Mouse (Mus musculus) embryonic facial prominence, embryonic 11.5 days (tissue): ENCODE results near the gene Utp15. TPM values are rescaled to one million over a fixed set of nuclear protein-coding genes. Genes with fewer than 3 reads are reported as not detected.

Experiments used
- ATAC-seq: fragments of 200-750 bp; cut with Nextera tagmentation; replicated peaks from 2 replicates; pipeline ENCODE4 v1.8.0; 2017; ENCODE audit warnings: low read depth; ENCODE audit not compliant: insufficient number of reproducible peaks, low FRiP score, low TSS enrichment
- DNase-seq: peaks from one replicate; pipeline ENCODE4 v3.0.0-alpha.2; 2015; ENCODE audit warnings: low spot score
- H3K27ac ChIP-seq: fragments of 300-500 bp; sonication (generic); replicated peaks from 2 replicates; pipeline ENCODE4 v1.5.1; 2014; ENCODE audit warnings: mild to moderate bottlenecking, low read depth, low read length, control low read depth
- H3K27me3 ChIP-seq: fragments of 300-500 bp; sonication (generic); 2 replicates; pipeline ENCODE4 v1.6.1; 2014; ENCODE audit warnings: mild to moderate bottlenecking, low read length, moderate library complexity, mixed read lengths; ENCODE audit not compliant: control insufficient read depth, insufficient read depth
- H3K36me3 ChIP-seq: fragments of 300-500 bp; sonication (generic); replicated peaks from 2 replicates; pipeline ENCODE4 v1.6.1; 2014; ENCODE audit warnings: low read depth, mild to moderate bottlenecking, low read length, moderate library complexity, mixed read lengths; ENCODE audit not compliant: control insufficient read depth, insufficient read depth
- H3K4me1 ChIP-seq: fragments of 300-500 bp; sonication (generic); 2 replicates; pipeline ENCODE4 v1.6.1; 2014; ENCODE audit warnings: low read length, mixed read lengths; ENCODE audit not compliant: control insufficient read depth, insufficient read depth
- H3K4me2 ChIP-seq: fragments of 300-500 bp; sonication (generic); 2 replicates; pipeline ENCODE4 v1.6.1; 2014; ENCODE audit warnings: low read depth, mild to moderate bottlenecking, control low read depth, low read length, moderate library complexity
- H3K4me3 ChIP-seq: fragments of 300-500 bp; sonication (generic); 2 replicates; pipeline ENCODE4 v1.5.1; 2014; ENCODE audit warnings: low read depth, low read length, control low read depth
- H3K9ac ChIP-seq: fragments of 300-500 bp; sonication (generic); replicated peaks from 2 replicates; pipeline ENCODE4 v1.6.1; 2014; ENCODE audit warnings: mild to moderate bottlenecking, control low read depth, low read length
- H3K9me3 ChIP-seq: fragments of 300-500 bp; sonication (generic); replicated peaks from 2 replicates; pipeline ENCODE4 v1.6.1; 2016; ENCODE audit warnings: mild to moderate bottlenecking, low read length, inconsistent platforms, mixed read lengths; ENCODE audit not compliant: control insufficient read depth
- WGBS: fragments of 180-500 bp; shearing (Covaris S2); extraction: QIAGEN DNeasy Blood & Tissue Kit; methylation state at CpG from one replicate; pipeline ENCODE4 v1.1.7; 2014; 5-methylcytosine and 5-hydroxymethylcytosine counted together
- polyA plus RNA-seq: library from polyadenylated mRNA; unstranded; fragments of >200 nt; fragmentation: Nextera tagmentation; extraction: Ambion mirVana; gene quantifications from 2 replicates; pipeline ENCODE4 v1.2.1, GENCODE M21; 2014

The Utp15 gene
- polyA plus RNA-seq, 1 experiment from 2014 or later, result 45.3 TPM

GRCm38 (mm10) chr13:98210137-98210536, 52.7 kb downstream of the Utp15 start:
- no peak for DNase-seq
- H3K27me3 ChIP-seq, result no peaks in the 10 kb centered on the region
- H3K9ac ChIP-seq, result no peak overlapping the region
- ATAC-seq, result no peak
- H3K4me2 ChIP-seq, result no peak overlapping the region
- no peak overlapping the region for H3K27ac ChIP-seq
- H3K4me1 ChIP-seq, result no peaks in the 10 kb centered on the region; the same call in 1 of the 2 replicates
- 86% methylated on average over 7 of the region's 7 CpGs for WGBS
- no peaks in the 10 kb centered on the region for H3K36me3 ChIP-seq
- no peak overlapping the region for H3K4me3 ChIP-seq
- no peaks in the 10 kb centered on the region for H3K9me3 ChIP-seq

GRCm38 (mm10) chr13:98208842-98209241, 54.0 kb downstream of the Utp15 start:
- H3K4me3 ChIP-seq, result no peak overlapping the region
- no peak overlapping the region for H3K9ac ChIP-seq
- peak; percentile 70 for DNase-seq
- H3K4me1 ChIP-seq, result no peaks in the 10 kb centered on the region; the same call in 1 of the 2 replicates
- 37% methylated on average over 9 of the region's 9 CpGs for WGBS
- no peaks in the 10 kb centered on the region for H3K9me3 ChIP-seq
- no peak overlapping the region for H3K4me2 ChIP-seq
- H3K36me3 ChIP-seq, result no peaks in the 10 kb centered on the region
- ATAC-seq, result no peak
- H3K27me3 ChIP-seq, result no peaks in the 10 kb centered on the region
- no peak overlapping the region for H3K27ac ChIP-seq

- DNase-seq (no peak), ATAC-seq (no peak)
- Histone ChIP-seq H3K9me3 (no peaks in the 10 kb centered on the region), H3K27me3 (no peaks in the 10 kb centered on the region), H3K4me2 (peak overlapping the region; percentile 96), H3K9ac (peak overlapping the region; percentile 62), H3K27ac (peak overlapping the region; percentile 35; the same call in 1 of the 2 replicates), H3K36me3 (no peaks in the 10 kb centered on the region), H3K4me1 (no peaks in the 10 kb centered on the region; the same call in 1 of the 2 replicates), H3K4me3 (peak overlapping the region; percentile 61)
- 4% methylated on average over 13 of the region's 13 CpGs for WGBS
These were observed 56.3 kb downstream of the Utp15 start for GRCm38 (mm10) chr13:98206546-98206870.

GRCm38 (mm10) chr13:98205771-98206545, 56.9 kb downstream of the Utp15 start, which contains the start of gene Arhgef28:
Arhgef28 (minus strand) TSS chr13:98206439.
- no peaks in the 10 kb centered on the region for H3K36me3 ChIP-seq
- no peaks in the 10 kb centered on the region for H3K27me3 ChIP-seq
- peak within 1 kb of the TSS; percentile 62 for H3K9ac ChIP-seq
- peak; percentile 78 for DNase-seq
- H3K4me2 ChIP-seq, result peak within 1 kb of the TSS; percentile 96
- H3K9me3 ChIP-seq, result no peaks in the 10 kb centered on the region
- peak within 1 kb of the TSS; percentile 44 for H3K27ac ChIP-seq
- peak; percentile 90 for ATAC-seq
- no peaks in the 10 kb centered on the region; the same call in 1 of the 2 replicates for H3K4me1 ChIP-seq
- WGBS, result under 1% methylated on average over 51 of the region's 76 CpGs
- H3K4me3 ChIP-seq, result peak within 1 kb of the TSS; percentile 61

GRCm38 (mm10) chr13:98205111-98205510, 57.7 kb downstream of the Utp15 start:
- 18% methylated on average over 8 of the region's 8 CpGs for WGBS
- H3K4me1 ChIP-seq, result no peaks in the 10 kb centered on the region; the same call in 1 of the 2 replicates
- H3K27ac ChIP-seq, result no peak overlapping the region
- peak overlapping the region; percentile 61 for H3K4me3 ChIP-seq
- H3K36me3 ChIP-seq, result no peaks in the 10 kb centered on the region
- ATAC-seq, result peak; percentile 39
- peak; percentile 13 for DNase-seq
- no peaks in the 10 kb centered on the region for H3K9me3 ChIP-seq
- peak overlapping the region; percentile 96; the same call in 1 of the 2 replicates for H3K4me2 ChIP-seq
- H3K27me3 ChIP-seq, result no peaks in the 10 kb centered on the region
- no peak overlapping the region for H3K9ac ChIP-seq

- DNase-seq (no peak), ATAC-seq (no peak)
- 90% methylated on average over 8 of the region's 8 CpGs for WGBS
- Histone ChIP-seq H3K4me2 (no peak overlapping the region), H3K27me3 (no peaks in the 10 kb centered on the region), H3K9ac (no peak overlapping the region), H3K27ac (no peak overlapping the region), H3K36me3 (no peaks in the 10 kb centered on the region), H3K4me3 (no peak overlapping the region), H3K4me1 (no peaks in the 10 kb centered on the region; the same call in 1 of the 2 replicates), H3K9me3 (no peaks in the 10 kb centered on the region)
These were observed 58.5 kb downstream of the Utp15 start for GRCm38 (mm10) chr13:98204371-98204770.

- Histone ChIP-seq H3K9me3 (no peaks in the 10 kb centered on the region), H3K4me2 (no peak overlapping the region), H3K36me3 (no peaks in the 10 kb centered on the region), H3K9ac (no peak overlapping the region), H3K27ac (no peak overlapping the region), H3K4me3 (no peak overlapping the region), H3K27me3 (no peaks in the 10 kb centered on the region), H3K4me1 (no peaks in the 10 kb centered on the region; the same call in 1 of the 2 replicates)
- 54% methylated on average over 9 of the region's 9 CpGs for WGBS
- no peak for DNase-seq
- no peak for ATAC-seq
These were observed 61.4 kb downstream of the Utp15 start for GRCm38 (mm10) chr13:98201436-98201835.
